8 mouse cellular contexts compared by ENCODE assay signal in genomic region chr2:32728463-32728862, GRCm38 (mm10). TPM values are rescaled to one million over a fixed set of nuclear protein-coding genes. Genes with fewer than 3 reads are reported as not detected.
A peak's percentile ranks its signal among the peaks of the same experiment; 100 is the strongest.
DNase-seq lines count a peak whose midpoint lies in the region; ATAC-seq lines count a peak whose summit lies in the region.

No protein-coding gene starts in this region.

- intact Hi-C loops in heart, postnatal 14 days (cut with DNase I), result loop anchor here (2.0 kb wide), 1 partner anchor 16 kb away; the partner anchor contains the start of gene Cdk9

- WGBS in limb, embryonic 12.5 days, result 53% methylated on average over 7 of the region's 7 CpGs
- 49% methylated on average over 7 of the region's 7 CpGs for WGBS in neural tube, embryonic 12.5 days

- no peaks in the 10 kb centered on the region for H3K36me3 ChIP-seq in limb, embryonic 12.5 days
- H3K36me3 ChIP-seq in neural tube, embryonic 12.5 days, result no peaks in the 10 kb centered on the region

- H3K4me3 ChIP-seq in limb, embryonic 12.5 days (replicated peaks), result peak overlapping the region; percentile 39
- peak overlapping the region; percentile 33; the same call in 1 of the 2 replicates for H3K4me3 ChIP-seq in neural tube, embryonic 12.5 days

- ATAC-seq in limb, embryonic 12.5 days (ENCODE audit: insufficient number of reproducible peaks, insufficient read depth, low FRiP score, low TSS enrichment, low read depth), result no peak
- ATAC-seq in neural tube, embryonic 12.5 days (ENCODE audit: low FRiP score, low read depth), result no peak

- peak overlapping the region; percentile 24; the same call in 1 of the 2 replicates for H3K9ac ChIP-seq in limb, embryonic 12.5 days (replicated peaks)
- no peak overlapping the region for H3K9ac ChIP-seq in neural tube, embryonic 12.5 days

- H3K27me3 ChIP-seq in limb, embryonic 12.5 days, result no peaks in the 10 kb centered on the region
- no peaks in the 10 kb centered on the region for H3K27me3 ChIP-seq in neural tube, embryonic 12.5 days (replicated peaks)

- peak overlapping the region; percentile 87; the same call in 1 of the 2 replicates for H3K27ac ChIP-seq in limb, embryonic 12.5 days
- H3K27ac ChIP-seq in neural tube, embryonic 12.5 days, result no peak overlapping the region

- no peaks in the 10 kb centered on the region for H3K9me3 ChIP-seq in limb, embryonic 12.5 days
- no peaks in the 10 kb centered on the region for H3K9me3 ChIP-seq in neural tube, embryonic 12.5 days

- H3K4me2 ChIP-seq in limb, embryonic 12.5 days, result peak overlapping the region; percentile 62
- H3K4me2 ChIP-seq in neural tube, embryonic 12.5 days (replicated peaks), result peak overlapping the region; percentile 57

- H3K4me1 ChIP-seq in limb, embryonic 12.5 days (replicated peaks), result peaks cover 44% of the 10 kb centered on the region
- peaks cover 14% of the 10 kb centered on the region; the same call in 1 of the 2 replicates for H3K4me1 ChIP-seq in neural tube, embryonic 12.5 days

- DNase-seq in thymus, postnatal 14 days, result peak; percentile 32
- no peak for DNase-seq in thymus, adult 18-20 months
- DNase-seq in heart, postnatal 14 days, result peak; percentile 63 to 67
- no peak for DNase-seq in cerebellum, postnatal 36 days
- no peak for DNase-seq in left cerebral cortex, adult 9 months (ENCODE audit: low spot score in 2 of 2)
- DNase-seq in cerebellum, adult 11 months, result no peak

RNA-seq across cellular contexts. Expression of gene Sh2d3c, which starts 7.6 kb away (rescaled TPM):
- 10 to 100 TPM; 37.4 to 39.4 TPM for total RNA-seq in heart, postnatal 14 days (2021)
- polyA plus RNA-seq in limb, embryonic 12.5 days (2016; fragmentation: Nextera tagmentation; extraction: Ambion mirVana), result 17.0 and 17.1 TPM in 2 replicates
- polyA plus RNA-seq in neural tube, embryonic 12.5 days (2016; fragmentation: Nextera tagmentation; extraction: Ambion mirVana), result 41.8 and 45.1 TPM in 2 replicates

RNA-seq across cellular contexts. Expression of gene 6330409D20Rik, which starts 12.4 kb away (rescaled TPM):
- total RNA-seq in heart, postnatal 14 days (2021), result not detected
- not detected in 2 replicates for polyA plus RNA-seq in limb, embryonic 12.5 days (2016; fragmentation: Nextera tagmentation; extraction: Ambion mirVana)
- 2.1 and 3.1 TPM in 2 replicates for polyA plus RNA-seq in neural tube, embryonic 12.5 days (2016; fragmentation: Nextera tagmentation; extraction: Ambion mirVana)

RNA-seq across cellular contexts. Expression of gene Cdk9, which starts 15.6 kb away (rescaled TPM):
- total RNA-seq in heart, postnatal 14 days (2021), result 10 to 100 TPM; 30.7 to 31.3 TPM
- 129 and 136 TPM in 2 replicates for polyA plus RNA-seq in limb, embryonic 12.5 days (2016; fragmentation: Nextera tagmentation; extraction: Ambion mirVana)
- polyA plus RNA-seq in neural tube, embryonic 12.5 days (2016; fragmentation: Nextera tagmentation; extraction: Ambion mirVana), result 97.8 and 103 TPM in 2 replicates

RNA-seq across cellular contexts. Expression of gene Fpgs, which starts 24.5 kb away (rescaled TPM):
- 1 to 10 TPM; 6.0 to 7.4 TPM for total RNA-seq in heart, postnatal 14 days (2021)
- polyA plus RNA-seq in limb, embryonic 12.5 days (2016; fragmentation: Nextera tagmentation; extraction: Ambion mirVana), result 31.0 and 32.9 TPM in 2 replicates
- 16.4 and 17.3 TPM in 2 replicates for polyA plus RNA-seq in neural tube, embryonic 12.5 days (2016; fragmentation: Nextera tagmentation; extraction: Ambion mirVana)

RNA-seq across cellular contexts. Expression of gene Tor2a, which starts 28.6 kb away (rescaled TPM):
- 10 to 100 TPM; 10.7 to 12.1 TPM for total RNA-seq in heart, postnatal 14 days (2021)
- 58.8 and 62.7 TPM in 2 replicates for polyA plus RNA-seq in limb, embryonic 12.5 days (2016; fragmentation: Nextera tagmentation; extraction: Ambion mirVana)
- polyA plus RNA-seq in neural tube, embryonic 12.5 days (2016; fragmentation: Nextera tagmentation; extraction: Ambion mirVana), result 55.5 and 56.1 TPM in 2 replicates

Comparison
In these comparisons a context has a peak if more than half of its experiments do, and no peak if none do; other contexts are left out.
1. DNase-seq: peak in thymus, postnatal 14 days (single experiment) and heart, postnatal 14 days (2 of 2); none in thymus, adult 18-20 months (0 of 2), cerebellum, postnatal 36 days (0 of 2), left cerebral cortex, adult 9 months (0 of 2) and cerebellum, adult 11 months (single experiment).